Mouse (Mus musculus) liver, postnatal 0 days (tissue): ENCODE data around the gene Irf3.

ENCODE experiments used
- CTCF ChIP-seq: sonication (generic); IDR thresholded peaks from 2 replicates; pipeline ENCODE4 v1.5.1; 2016; ENCODE audit warnings: antibody characterized with exemption, low read depth
- EP300 ChIP-seq: IDR thresholded peaks from 2 replicates; pipeline ENCODE4 v1.6.1; 2016; ENCODE audit warnings: antibody characterized with exemption, low read depth, mild to moderate bottlenecking

DNA sequence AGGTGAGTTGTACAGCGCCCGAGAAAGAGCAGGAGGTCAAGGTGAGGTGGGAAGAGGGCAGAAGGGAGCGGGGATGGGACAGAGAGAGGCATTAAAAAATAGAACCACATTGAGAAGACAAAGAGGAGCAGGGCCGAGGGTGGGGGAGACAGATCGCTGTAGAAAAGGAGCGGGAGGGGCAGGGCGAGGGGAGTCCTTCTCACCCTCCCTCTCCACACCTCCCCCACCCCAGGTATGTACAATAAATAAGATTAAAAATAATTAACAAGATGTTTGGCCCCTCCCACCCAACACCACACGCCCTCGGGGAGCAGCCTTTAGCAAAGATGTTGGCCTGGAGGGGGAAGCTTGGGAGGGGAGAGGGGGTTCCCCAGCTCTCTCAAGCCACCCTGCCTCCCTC is 30.3 kb downstream of the Irf3 start:
- no peak for TF ChIP-seq CTCF
- no peak for TF ChIP-seq EP300
